Mouse (Mus musculus): ENCODE measurements around the gene Fstl3. TPM values are rescaled to one million over a fixed set of nuclear protein-coding genes. Genes with fewer than 3 reads are reported as not detected.

Gene Fstl3
- total RNA-seq, 4 experiments from 2014 or later = 8.8 to 55.0 (median 26.2) TPM

- DNase-seq = no peak
Measured at GRCm38 (mm10) chr10:79762875-79763274, 14.2 kb upstream of the Fstl3 start.

- no peak for DNase-seq
Measured at GRCm38 (mm10) chr10:79764234-79764633, 12.8 kb upstream of the Fstl3 start.

GRCm38 (mm10) chr10:79765228-79765745, 11.8 kb upstream of the Fstl3 start:
- DNase-seq = no peak

- no peak for DNase-seq
Measured at GRCm38 (mm10) chr10:79766001-79766507, 11.0 kb upstream of the Fstl3 start.

- DNase-seq = peak; percentile 100
Measured at GRCm38 (mm10) chr10:79766508-79767325, 10.4 kb upstream of the Fstl3 start, which contains the start of gene Rnf126. TSS of gene Rnf126 (minus strand) at chr10:79766952.

GRCm38 (mm10) chr10:79767372-79768244, 9.5 kb upstream of the Fstl3 start:
- peak; percentile 92 for DNase-seq

- DNase-seq = no peak
Measured at GRCm38 (mm10) chr10:79768400-79768799, 8.7 kb upstream of the Fstl3 start.

GRCm38 (mm10) chr10:79769329-79769728, 7.7 kb upstream of the Fstl3 start:
- DNase-seq = no peak

GRCm38 (mm10) chr10:79772320-79772719, 4.8 kb upstream of the Fstl3 start:
- no peak for DNase-seq

- DNase-seq = no peak
Measured at GRCm38 (mm10) chr10:79773208-79773607, 3.9 kb upstream of the Fstl3 start.

- DNase-seq = no peak
Measured at GRCm38 (mm10) chr10:79774486-79775279, 2.4 kb upstream of the Fstl3 start.

GRCm38 (mm10) chr10:79778006-79778405, 934 bp downstream of the Fstl3 start:
- DNase-seq = no peak

- no peak for DNase-seq
Measured at GRCm38 (mm10) chr10:79779193-79779592, 2.1 kb downstream of the Fstl3 start.

GRCm38 (mm10) chr10:79779784-79780663, 3.0 kb downstream of the Fstl3 start:
- DNase-seq = peak; percentile 97

GRCm38 (mm10) chr10:79780664-79781015, 3.6 kb downstream of the Fstl3 start:
- DNase-seq = no peak

GRCm38 (mm10) chr10:79781139-79781538, 4.1 kb downstream of the Fstl3 start:
- DNase-seq = no peak

- no peak for DNase-seq
Measured at GRCm38 (mm10) chr10:79781956-79782355, 4.9 kb downstream of the Fstl3 start.

- DNase-seq = no peak
Measured at GRCm38 (mm10) chr10:79783050-79783449, 6.0 kb downstream of the Fstl3 start.

- no peak for DNase-seq
Measured at GRCm38 (mm10) chr10:79783920-79784800, 7.1 kb downstream of the Fstl3 start.

Data from adrenal gland, adult 8-10 months (tissue).